Mouse (Mus musculus): ENCODE results near the gene Ptprg.

DNA sequence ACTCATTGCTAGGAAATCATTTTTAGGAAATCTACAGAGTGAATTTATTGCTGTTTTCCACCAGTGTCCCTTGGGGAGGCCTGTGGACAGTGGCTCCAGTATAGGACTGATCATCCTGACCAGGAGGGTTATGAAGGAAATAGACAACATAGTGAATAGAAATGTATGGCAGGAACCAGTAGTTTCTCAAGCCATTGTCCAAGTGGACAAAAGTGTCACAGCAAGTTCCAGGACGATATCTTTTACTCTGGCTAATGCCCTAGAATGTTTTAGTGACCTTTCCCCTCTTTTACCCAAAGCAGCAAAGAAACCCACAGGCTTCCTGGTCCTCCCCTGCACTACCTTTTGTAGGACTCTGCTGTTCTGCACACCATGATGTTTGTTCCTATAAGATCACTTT lies 511.7 kb downstream of the Ptprg start:
- TF ChIP-seq CTCF (IDR thresholded peaks at IDR 0.05; ENCODE audit: control insufficient read depth, insufficient read depth, insufficient read length) = no peak
- TF ChIP-seq MYOG (IDR thresholded peaks at IDR 0.05; ENCODE audit: control insufficient read depth, extremely low read depth, insufficient read length) = no peak
- no peak for TF ChIP-seq USF1 (IDR thresholded peaks at IDR 0.05; ENCODE audit: low read depth)
- TF ChIP-seq MAX (IDR thresholded peaks at IDR 0.05) = no peak
- no peak for TF ChIP-seq MYOD1 (IDR thresholded peaks at IDR 0.05; ENCODE audit: control insufficient read depth, insufficient read length, low read depth)
- TF ChIP-seq CEBPB (IDR thresholded peaks at IDR 0.05; ENCODE audit: low read depth) = no peak

All from C2C12 (cell line).